Mouse (Mus musculus) CH12.LX (cell line): Measurements from ENCODE around the gene Lama1. TPM values are rescaled to one million over a fixed set of nuclear protein-coding genes. Genes with fewer than 3 reads are reported as not detected.

ENCODE experiments used
- DNase-seq: peaks from one replicate; pipeline ENCODE4 v3.0.0-alpha.2; 2013; ENCODE audit errors: extremely low read depth
- H3K27ac ChIP-seq: 2 replicates; pipeline ENCODE4 v1.5.1; 2012; ENCODE audit warnings: low read depth, mild to moderate bottlenecking, control low read depth, moderate library complexity; ENCODE audit not compliant: insufficient read depth
- H3K27me3 ChIP-seq: replicated peaks from 2 replicates; pipeline ENCODE3; 2012; ENCODE audit warnings: inconsistent platforms
- H3K36me3 ChIP-seq, 2 experiments: replicated peaks in 1 of 2; 2 replicates each; pipeline versions ENCODE3 to v1.6.1; 2012; ENCODE audit warnings: inconsistent platforms in 1 of 2, low read length in 1 of 2, mild to moderate bottlenecking in 1 of 2, mixed read lengths in 1 of 2, moderate library complexity in 1 of 2; ENCODE audit not compliant: control insufficient read depth in 1 of 2, insufficient read depth in 1 of 2
- H3K4me1 ChIP-seq, 2 experiments: 2 replicates each; pipeline ENCODE4 v1.6.1; 2012; ENCODE audit warnings: inconsistent platforms in 1 of 2, moderate library complexity in 1 of 2; ENCODE audit not compliant: insufficient read depth in 2 of 2, control insufficient read depth in 1 of 2
- H3K4me2 ChIP-seq: 2 replicates; pipeline ENCODE4 v1.6.1; 2012; ENCODE audit warnings: low read depth, mild to moderate bottlenecking, control low read depth; ENCODE audit not compliant: poor library complexity, insufficient read depth, severe bottlenecking
- H3K4me3 ChIP-seq, 3 experiments: fragments of 150-350 bp in 1 of 3; sonication (generic) in 1 of 3; replicated peaks in 1 of 3; 2 replicates each; pipeline versions ENCODE3 to v1.5.1; 2011 to 2012; ENCODE audit warnings: low read depth in 2 of 3, low read length in 2 of 3, mild to moderate bottlenecking in 2 of 3, moderate library complexity in 2 of 3, control low read depth in 1 of 3, improper control_type of control experiment in 1 of 3, inconsistent platforms in 1 of 3, mixed read lengths in 1 of 3; ENCODE audit not compliant: poor library complexity in 1 of 3
- H3K79me2 ChIP-seq: replicated peaks from 2 replicates; pipeline ENCODE4 v1.6.1; 2012; ENCODE audit warnings: mild to moderate bottlenecking, moderate library complexity; ENCODE audit not compliant: control insufficient read depth, poor library complexity, insufficient read depth, severe bottlenecking; ENCODE audit errors: extremely low read depth
- H3K9ac ChIP-seq: 2 replicates; pipeline ENCODE4 v1.6.1; 2012; ENCODE audit warnings: low read depth, mild to moderate bottlenecking, control low read depth, moderate library complexity; ENCODE audit not compliant: insufficient read depth
- H3K9me3 ChIP-seq: replicated peaks from 2 replicates; pipeline ENCODE3; 2012; ENCODE audit warnings: low read length, inconsistent platforms, mixed read lengths
- CHD2 ChIP-seq: IDR thresholded peaks from 2 replicates; pipeline ENCODE4 v1.6.1; 2011; ENCODE audit warnings: low read length, improper control_type of control experiment
- CTCF ChIP-seq, 2 experiments: IDR thresholded peaks in 1 of 2; conservative IDR thresholded peaks in 1 of 2; 2 replicates each; pipeline ENCODE4 v1.5.1; 2011 to 2012; ENCODE audit warnings: low read depth in 2 of 2, low read length in 2 of 2, improper control_type of control experiment in 1 of 2, inconsistent platforms in 1 of 2, mild to moderate bottlenecking in 1 of 2, moderate library complexity in 1 of 2
- E2F4 ChIP-seq: IDR thresholded peaks from 2 replicates; pipeline ENCODE4 v1.6.1; 2011; ENCODE audit warnings: low read depth, low read length, improper control_type of control experiment; ENCODE audit not compliant: insufficient replicate concordance
- ELF1 ChIP-seq: IDR thresholded peaks from 2 replicates; pipeline ENCODE4 v1.6.1; 2014; ENCODE audit warnings: low read depth, mild to moderate bottlenecking, inconsistent platforms, low read length, improper control_type of control experiment
- EP300 ChIP-seq: IDR thresholded peaks from 2 replicates; pipeline ENCODE4 v1.6.1; 2011; ENCODE audit warnings: low read length, improper control_type of control experiment
- IRF4 ChIP-seq: IDR thresholded peaks from 2 replicates; pipeline ENCODE4 v1.6.1; 2014; ENCODE audit warnings: low read depth, mild to moderate bottlenecking, inconsistent platforms, low read length, improper control_type of control experiment
- JUN ChIP-seq: IDR thresholded peaks from 2 replicates; pipeline ENCODE4 v1.6.1; 2011; ENCODE audit warnings: low read depth, mild to moderate bottlenecking, low read length, improper control_type of control experiment, moderate library complexity; ENCODE audit not compliant: insufficient read depth
- JUND ChIP-seq: conservative IDR thresholded peaks from 2 replicates; pipeline ENCODE4 v1.6.1; 2011; ENCODE audit warnings: low read depth, low read length, improper control_type of control experiment
- MAX ChIP-seq: IDR thresholded peaks from 2 replicates; pipeline ENCODE4 v1.6.1; 2011; ENCODE audit warnings: low read length, improper control_type of control experiment
- MAZ ChIP-seq: IDR thresholded peaks from 2 replicates; pipeline ENCODE4 v1.6.1; 2012; ENCODE audit warnings: low read depth, mild to moderate bottlenecking, inconsistent platforms, low read length, improper control_type of control experiment, moderate library complexity
- MEF2A ChIP-seq: IDR thresholded peaks from 2 replicates; pipeline ENCODE4 v1.6.1; 2014; ENCODE audit warnings: low read depth, mild to moderate bottlenecking, inconsistent platforms, low read length, improper control_type of control experiment, borderline replicate concordance
- MYC ChIP-seq: IDR thresholded peaks from 2 replicates; pipeline ENCODE4 v1.6.1; 2011; ENCODE audit warnings: low read depth, mild to moderate bottlenecking, improper control_type of control experiment, low read length
- POLR2A ChIP-seq: IDR thresholded peaks from 2 replicates; pipeline ENCODE4 v1.6.1; 2011; ENCODE audit warnings: low read depth, mild to moderate bottlenecking, improper control_type of control experiment, low read length
- USF2 ChIP-seq: conservative IDR thresholded peaks from 2 replicates; pipeline ENCODE4 v1.6.1; 2011; ENCODE audit warnings: low read depth, low read length, improper control_type of control experiment
- ZC3H11A ChIP-seq: IDR thresholded peaks from 2 replicates; pipeline ENCODE4 v1.6.1; 2012; ENCODE audit warnings: low read depth, mild to moderate bottlenecking, inconsistent platforms, low read length, improper control_type of control experiment
- ZKSCAN1 ChIP-seq: IDR thresholded peaks from 2 replicates; pipeline ENCODE4 v1.6.1; 2012; ENCODE audit warnings: low read depth, inconsistent platforms, low read length, improper control_type of control experiment, borderline replicate concordance
- ZMIZ1 ChIP-seq: IDR thresholded peaks from 2 replicates; pipeline ENCODE4 v1.6.1; 2012; ENCODE audit warnings: low read depth, mild to moderate bottlenecking, inconsistent platforms, low read length, improper control_type of control experiment
- dilution Hi-C: fragments of 300-500 bp; cut with MboI; formaldehyde crosslinking; loops from 2 replicates; pipeline ENCODE4 v1.14.3; 2020; ENCODE audit warnings: low sequenced_read_pairs; ENCODE audit not compliant: extremely low pct_unique_long_range_greater_than_20kb, extremely low pct_ligation_motif_present
- in situ Hi-C: fragments of 300-500 bp; cut with MboI; formaldehyde crosslinking; loops from 3 replicates; pipeline ENCODE4 v1.14.3; 2019; ENCODE audit warnings: low sequenced_read_pairs, low pct_ligation_motif_present, low pct_unique_long_range_greater_than_20kb, mixed read lengths
- polyA plus RNA-seq: library from polyadenylated mRNA; unstranded; fragments of >175 nt; gene quantifications from 2 replicates; pipeline ENCODE4 v1.2.1, GENCODE M21; 2012; ENCODE audit warnings: low read depth; ENCODE audit not compliant: insufficient read length
- total RNA-seq, 2 experiments: library from RNA; depleted of rRNA; stranded (reverse); fragments of 300-350 nt in 1 of 2; fragments of >200 nt in 1 of 2; gene quantifications; 2 replicates each; pipeline ENCODE4 v1.2.3; 2012 to 2014

The Lama1 gene
- total and polyA plus RNA-seq, 3 experiments: not detected

GRCm38 (mm10) chr17:67827431-67827830 lies 130.4 kb downstream of the Lama1 start:
- H3K27ac ChIP-seq: no peak overlapping the region
- peaks cover 48% of the 10 kb centered on the region for H3K9me3 ChIP-seq
- no peak overlapping the region for H3K4me3 ChIP-seq
- no peaks in the 10 kb centered on the region for H3K27me3 ChIP-seq
- no peak overlapping the region for H3K9ac ChIP-seq
- no peaks in the 10 kb centered on the region for H3K79me2 ChIP-seq
- no peak for DNase-seq
- dilution Hi-C loops (no loop called here), in situ Hi-C loops (no loop called here)
- no peaks in the 10 kb centered on the region for H3K36me3 ChIP-seq
- no peak overlapping the region for H3K4me2 ChIP-seq
- H3K4me1 ChIP-seq: no peaks in the 10 kb centered on the region
- TF ChIP-seq USF2: no peak
- no peak for TF ChIP-seq E2F4
- no peak for TF ChIP-seq MAX
- no peak for TF ChIP-seq ELF1
- TF ChIP-seq POLR2A: no peak
- TF ChIP-seq JUND: no peak

- DNase-seq: no peak
- in situ Hi-C loops: no loop called here
- Histone ChIP-seq H3K9me3 (peaks cover 51% of the 10 kb centered on the region), H3K9ac (no peak overlapping the region), H3K4me1 (no peaks in the 10 kb centered on the region), H3K36me3 (no peaks in the 10 kb centered on the region), H3K27me3 (no peaks in the 10 kb centered on the region), H3K27ac (no peak overlapping the region)
- dilution Hi-C loops: no loop called here
- TF ChIP-seq MEF2A (no peak), IRF4 (no peak), ZMIZ1 (no peak), JUN (no peak), EP300 (no peak), ZKSCAN1 (no peak), CHD2 (no peak), MAZ (no peak), MYC (no peak), ZC3H11A (no peak), CTCF (conservative IDR thresholded peaks at IDR 0.05 in 1 of 2, IDR thresholded peaks at IDR 0.05 in 1 of 2; ENCODE audit: low read depth in 2 of 2, low read length in 2 of 2) (no peak)
- TF ChIP-seq, all 38 proteins: peak for 0
- no peaks in the 10 kb centered on the region for H3K79me2 ChIP-seq
- H3K4me2 ChIP-seq: no peak overlapping the region
- no peak overlapping the region for H3K4me3 ChIP-seq
These were observed 139.3 kb downstream of the Lama1 start for GRCm38 (mm10) chr17:67836146-67836895.
